27 mouse cellular contexts compared by ENCODE assay signal in the genomic region with DNA sequence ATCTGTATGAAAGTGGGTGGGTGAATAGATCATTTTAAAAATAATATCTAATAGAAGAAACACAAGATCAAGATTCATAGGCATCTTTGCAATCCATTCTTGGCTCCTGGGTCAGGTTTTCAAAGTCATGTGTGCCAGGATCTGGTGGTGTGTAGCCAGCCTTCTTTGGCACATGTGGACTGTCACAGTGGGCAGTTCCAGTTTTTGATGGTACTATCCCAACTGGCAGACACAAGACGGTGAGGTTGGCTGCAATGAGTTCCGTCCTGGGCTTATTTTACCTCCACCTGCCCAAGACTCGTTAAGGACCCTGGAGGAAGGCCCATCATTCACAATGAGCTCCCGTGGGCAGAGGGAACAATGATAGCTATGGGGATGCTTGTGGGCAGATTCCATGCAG.
DNase-seq lines count a peak whose midpoint lies in the region; ATAC-seq and TF ChIP-seq lines count a peak whose summit lies in the region.
"Had no signal": no experiment of that assay in that cellular context is flagged by ENCODE, and none has a peak within 500 bp of the region (broad histone marks: within the 10 kb centered on the region; RNA-seq: fewer than 3 reads in every experiment).

No protein-coding gene starts in this region.

- H3K4me1 ChIP-seq in cerebellum, adult 2 months (ENCODE audit: control insufficient read depth, insufficient read depth, low read length), result no peaks in the 10 kb centered on the region
- H3K4me1 ChIP-seq: embryonic facial prominence, embryonic 12.5 days; embryonic facial prominence, embryonic 15.5 days; heart, embryonic 12.5 days; heart, embryonic 15.5 days; hindbrain, embryonic 10.5 days; hindbrain, embryonic 13.5 days; intestine, embryonic 15.5 days; kidney, embryonic 15.5 days had no signal

- TF ChIP-seq POLR2A in cerebellum, adult 2 months (IDR thresholded peaks at IDR 0.05; ENCODE audit: borderline replicate concordance, insufficient read depth, low read length), result no peak

- 13% methylated on average over 4 of the region's 4 CpGs for WGBS in cerebellum, adult 2 months

- no peaks in the 10 kb centered on the region; the same call in 1 of the 2 replicates for H3K27me3 ChIP-seq in cerebellum, adult 2 months (ENCODE audit: control insufficient read depth, insufficient read depth, low read length)
- H3K27me3 ChIP-seq: embryonic facial prominence, embryonic 12.5 days; embryonic facial prominence, embryonic 15.5 days; heart, embryonic 12.5 days; heart, embryonic 15.5 days; hindbrain, embryonic 13.5 days; intestine, embryonic 15.5 days; kidney, embryonic 15.5 days had no signal

- no peak overlapping the region for H3K4me3 ChIP-seq in cerebellum, adult 2 months (replicated peaks; ENCODE audit: insufficient read depth, low read depth, low read length)
- H3K4me3 ChIP-seq: embryonic facial prominence, embryonic 12.5 days; embryonic facial prominence, embryonic 15.5 days; gastrocnemius, adult 2 months; heart, embryonic 12.5 days; heart, embryonic 15.5 days; hindbrain, embryonic 10.5 days; hindbrain, embryonic 13.5 days; intestine, embryonic 15.5 days; kidney, embryonic 15.5 days had no signal

- DNase-seq in cerebellum, adult 2 months, result peak; percentile 6 to 23
- peak; percentile 10 to 24 for DNase-seq in cerebellum, postnatal 25 days
- no peak for DNase-seq in cerebellum, adult 18-20 months
- DNase-seq in heart, adult 11 months, result peak; percentile 57
- no peak for DNase-seq in heart, adult 9 months (ENCODE audit: low spot score in 2 of 2)
- DNase-seq: adrenal gland, postnatal 25 days; cerebellum, adult 8-10 months; forebrain, postnatal 0 days; gastrocnemius, adult 2 months; gastrocnemius, postnatal 25 days; heart, postnatal 10 days; heart, postnatal 36 days; kidney, adult 11 months; kidney, adult 8-10 months had no signal

- H3K27ac ChIP-seq in cerebellum, adult 2 months (ENCODE audit: insufficient read depth, low read length), result no peak overlapping the region
- H3K27ac ChIP-seq: embryonic facial prominence, embryonic 12.5 days; embryonic facial prominence, embryonic 15.5 days; gastrocnemius, adult 2 months; heart, embryonic 15.5 days; hindbrain, embryonic 10.5 days; hindbrain, embryonic 13.5 days; intestine, embryonic 15.5 days; kidney, embryonic 15.5 days had no signal

- no peak for ATAC-seq in cerebellum, adult (ENCODE audit: insufficient number of reproducible peaks, low FRiP score, low TSS enrichment)
- ATAC-seq: activated CD4-positive, CD25-positive, alpha-beta regulatory T cell, adult 4 months; CD4-positive, CD25-positive, alpha-beta regulatory T cell, adult 4 months; forebrain, embryonic 14.5 days; forebrain, postnatal 0 days; hindbrain, embryonic 16.5 days; intestine, embryonic 15.5 days had no signal

- TF ChIP-seq CTCF in cerebellum, adult 2 months (IDR thresholded peaks at IDR 0.05; ENCODE audit: borderline replicate concordance, insufficient read depth, low read depth, low read length), result no peak

Comparison
In these comparisons a context has a peak if more than half of its experiments do, and no peak if none do; other contexts are left out.
1. DNase-seq: peak in cerebellum, adult 2 months (2 of 2), cerebellum, postnatal 25 days (2 of 2) and heart, adult 11 months (single experiment); none in cerebellum, adult 18-20 months (0 of 2) and heart, adult 9 months (0 of 2).